Mouse (Mus musculus) MEL-GATA-1-ER (cell line): ENCODE results near the gene Wnt9a.
A peak's percentile ranks its signal among the peaks of the same experiment; 100 is the strongest.
"Not testable (repeated sequence)": the region's sequence is repeated elsewhere in the genome, so short reads cannot be mapped to it uniquely, and the experiment has no call there.

Source experiments
- DNase-seq: peaks from one replicate; pipeline ENCODE4 v3.0.0-alpha.2; 2012; ENCODE audit warnings: low read depth; ENCODE audit errors: extremely low read depth

Wnt9a gene

DNA sequence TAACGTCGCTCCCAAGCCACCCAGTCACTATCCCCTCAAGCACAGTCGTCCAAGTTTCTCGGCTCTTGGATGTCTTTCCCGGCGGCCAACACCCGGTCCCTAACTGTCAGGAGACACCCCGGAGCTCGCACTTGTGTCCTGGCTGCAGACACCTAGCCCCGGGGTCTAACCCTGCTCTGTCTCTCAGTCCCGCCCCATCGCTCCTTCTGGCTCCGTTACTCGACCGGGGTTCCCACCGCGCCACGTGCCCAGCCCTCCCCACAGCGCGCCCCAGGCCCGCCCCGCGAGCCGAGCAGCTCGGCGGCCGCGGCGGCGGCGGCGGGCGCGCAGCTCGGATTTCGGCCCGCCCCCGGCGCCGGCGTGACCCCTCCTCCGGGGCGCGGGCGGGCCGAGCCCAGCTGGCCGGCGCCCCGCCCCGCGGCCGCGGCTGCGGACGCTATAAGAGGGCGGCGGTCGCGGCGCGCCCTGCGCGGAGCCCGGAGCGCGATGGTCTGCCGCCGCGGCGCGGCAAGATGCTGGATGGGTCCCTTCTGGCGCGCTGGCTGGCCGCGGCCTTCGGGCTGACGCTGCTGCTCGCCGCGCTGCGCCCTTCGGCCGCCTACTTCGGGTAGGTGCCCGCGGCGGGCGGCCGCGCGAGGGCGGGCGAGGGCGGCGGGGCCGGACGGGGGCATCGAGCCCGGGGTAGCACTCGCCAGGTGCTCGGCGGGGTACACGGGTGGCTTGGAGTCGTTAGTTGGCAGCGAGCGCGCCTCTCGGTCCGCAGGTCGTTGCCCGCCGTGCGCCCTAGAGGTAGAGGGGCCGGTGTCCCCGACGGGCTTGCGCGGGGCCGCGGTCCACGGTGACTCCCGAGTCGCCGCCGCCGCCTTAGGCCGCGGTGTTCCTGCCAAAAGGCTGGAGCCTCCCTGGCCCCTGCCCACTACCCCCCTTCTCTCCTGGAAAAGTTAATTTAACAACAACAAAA lies at the start of gene Wnt9a:
Gene Wnt9a (plus strand): TSS at position 468 of the 961 bp plus-strand sequence.
- DNase-seq = no peak

DNA sequence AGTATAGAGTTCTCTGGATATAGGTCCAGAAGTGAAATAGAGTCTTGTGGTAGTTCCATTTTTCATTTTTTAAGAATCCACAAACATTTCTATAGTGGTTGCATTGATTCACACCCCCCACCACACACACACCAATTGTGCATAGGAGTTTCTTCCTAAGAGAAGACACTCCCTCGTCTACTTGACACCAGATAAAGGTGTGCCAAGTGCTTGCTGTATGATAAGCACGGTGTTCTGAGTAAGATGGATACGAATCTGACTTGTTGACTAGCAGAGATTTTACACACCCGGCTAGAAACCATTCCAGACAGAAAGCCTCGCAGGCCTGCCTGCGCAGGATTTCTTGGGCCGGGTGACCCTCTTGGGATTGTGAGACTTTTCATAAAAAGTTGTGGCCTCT lies 47.1 kb upstream of the Wnt9a start:
- DNase-seq = no peak

DNA sequence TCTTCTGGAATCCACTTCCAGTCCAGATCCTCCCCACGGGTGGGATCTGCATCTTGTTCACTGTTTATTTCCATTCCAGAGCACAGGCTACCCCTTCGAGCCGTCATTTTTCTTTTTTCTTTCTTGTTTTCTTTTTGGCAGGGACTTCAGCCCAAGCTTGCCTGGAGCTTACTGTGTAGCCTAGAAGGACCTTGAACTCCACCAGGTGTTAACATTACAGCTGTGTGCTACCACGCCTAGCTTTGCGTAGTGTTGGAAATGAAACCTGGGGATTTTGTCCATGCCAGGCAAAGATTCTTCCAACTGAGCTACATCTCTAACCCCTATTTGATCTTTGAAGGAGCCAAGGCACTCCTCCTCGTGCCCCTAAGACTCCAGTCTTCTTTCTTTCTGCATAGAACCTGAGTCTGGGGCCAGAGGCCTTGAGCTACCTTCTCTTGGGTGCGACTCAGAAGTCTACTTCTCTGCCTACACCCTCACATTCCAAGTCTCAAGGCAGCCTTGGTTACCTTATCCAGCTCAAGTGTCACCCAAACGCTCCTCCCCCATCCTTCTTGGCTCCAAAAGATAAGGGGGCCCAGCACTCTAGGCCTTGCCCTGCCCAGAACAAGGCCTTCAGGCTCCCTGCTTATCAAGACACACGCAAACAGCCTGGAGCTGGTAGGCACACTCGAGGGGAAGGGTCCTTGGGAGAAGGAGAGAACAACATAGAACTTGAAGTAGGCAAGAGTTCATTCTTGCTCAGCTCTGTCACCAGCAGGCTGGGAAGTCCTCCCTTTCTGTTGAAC lies 45.8 kb upstream of the Wnt9a start:
- DNase-seq = peak; percentile 90

DNA sequence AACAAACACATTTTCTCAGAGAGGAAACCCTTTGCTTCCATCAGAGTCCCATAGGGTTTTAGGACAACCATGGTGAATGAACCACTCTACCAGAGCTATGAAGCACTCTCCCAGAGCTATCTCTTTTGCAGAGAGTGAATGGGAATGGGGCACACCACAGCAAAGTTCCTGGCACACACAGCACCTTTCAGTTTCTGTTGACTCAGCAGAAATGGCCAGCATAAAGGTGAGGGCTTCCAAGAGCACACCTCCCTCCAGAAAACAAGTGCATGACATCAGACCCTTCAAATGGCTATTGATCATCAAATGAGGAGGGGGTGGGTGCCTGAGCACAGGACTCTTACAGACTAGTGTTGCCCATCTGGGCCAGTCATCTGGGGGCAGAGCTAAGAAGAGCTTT lies 44.4 kb upstream of the Wnt9a start:
- no peak for DNase-seq

DNA sequence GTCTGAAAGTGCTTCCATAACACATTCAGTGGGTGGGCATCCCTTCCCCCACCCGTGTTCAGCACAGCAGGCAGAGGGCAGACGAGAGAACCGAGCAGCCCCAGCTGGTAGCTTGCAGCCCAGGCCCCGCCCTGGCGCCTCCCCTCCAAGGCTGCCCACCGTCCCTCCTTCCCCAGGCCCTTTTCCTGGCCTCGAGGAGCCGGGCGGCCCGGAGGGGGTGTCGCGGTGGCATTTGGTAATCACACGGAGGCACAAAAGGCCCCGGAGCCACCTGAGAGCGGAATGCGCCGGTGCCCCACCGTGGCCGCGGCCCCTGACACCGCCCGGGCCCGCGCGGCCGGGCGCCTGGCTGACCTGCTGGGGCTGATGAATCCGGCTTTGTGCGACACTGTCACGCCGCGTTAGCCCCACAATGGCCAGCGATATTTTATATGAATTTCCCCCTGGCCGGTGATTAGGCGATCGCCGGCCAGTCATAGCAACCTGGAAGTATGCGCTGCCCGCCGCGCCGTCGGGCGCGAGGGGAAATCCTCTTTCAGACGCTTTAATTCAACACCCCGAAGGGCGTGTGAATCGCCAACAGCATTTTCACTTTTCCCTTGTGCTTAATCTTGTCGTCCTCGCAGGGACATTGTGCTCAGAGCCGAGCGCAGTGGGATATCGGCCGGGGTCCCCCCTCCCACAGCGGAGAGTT lies 42.7 kb upstream of the Wnt9a start:
- DNase-seq = no peak

DNA sequence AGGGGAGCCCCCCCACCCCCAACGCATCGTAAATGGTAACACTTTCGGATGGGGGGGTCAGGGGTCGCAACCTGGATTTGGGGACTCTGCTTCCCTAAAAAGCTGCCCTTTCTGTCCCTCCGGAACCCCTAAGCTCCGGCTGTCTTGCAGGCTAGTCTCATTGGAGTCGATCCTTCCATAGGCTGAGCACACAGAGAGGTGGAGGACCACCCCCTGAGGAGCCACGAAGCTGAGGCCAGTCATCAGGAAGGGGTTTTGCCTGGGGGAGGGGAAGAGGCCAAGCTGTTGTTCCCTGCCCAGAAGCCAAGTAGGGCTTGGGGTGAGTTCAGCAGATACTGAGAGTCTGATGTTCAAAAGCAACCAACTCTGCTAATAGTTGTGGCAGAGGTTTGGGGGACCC lies 42.1 kb upstream of the Wnt9a start:
- no peak for DNase-seq

DNA sequence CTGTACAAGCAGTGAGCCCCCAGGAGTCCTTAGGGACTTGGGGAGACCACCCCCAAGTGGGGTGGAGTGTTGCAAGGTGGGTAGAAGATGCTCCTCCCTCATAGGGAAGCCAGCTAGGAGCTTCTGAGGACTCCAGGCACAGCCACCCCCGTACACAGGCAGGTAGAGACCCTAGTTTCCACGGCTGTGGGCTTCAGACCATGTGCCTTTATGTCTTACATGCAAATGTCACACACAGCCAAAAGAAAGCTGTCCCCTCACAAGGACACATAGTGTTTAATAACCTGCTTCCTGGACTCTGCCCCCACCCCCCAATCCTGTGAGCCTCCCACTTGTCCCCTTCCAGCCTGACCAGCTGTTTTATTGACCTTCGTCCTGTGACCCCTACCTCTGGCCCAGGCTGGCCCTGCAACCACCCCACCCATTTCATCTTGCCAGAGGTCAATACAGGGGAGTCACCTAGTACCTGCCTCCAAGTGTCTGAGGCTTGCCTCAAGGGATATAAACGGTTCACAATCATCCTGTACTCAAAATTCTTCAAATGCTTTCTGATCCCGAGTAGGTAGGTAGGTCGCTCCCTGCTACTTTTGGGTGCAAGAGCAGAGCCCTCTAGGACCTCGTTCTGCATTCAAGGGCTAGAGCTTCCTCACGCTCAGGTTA lies 41.4 kb upstream of the Wnt9a start:
- DNase-seq = no peak

DNA sequence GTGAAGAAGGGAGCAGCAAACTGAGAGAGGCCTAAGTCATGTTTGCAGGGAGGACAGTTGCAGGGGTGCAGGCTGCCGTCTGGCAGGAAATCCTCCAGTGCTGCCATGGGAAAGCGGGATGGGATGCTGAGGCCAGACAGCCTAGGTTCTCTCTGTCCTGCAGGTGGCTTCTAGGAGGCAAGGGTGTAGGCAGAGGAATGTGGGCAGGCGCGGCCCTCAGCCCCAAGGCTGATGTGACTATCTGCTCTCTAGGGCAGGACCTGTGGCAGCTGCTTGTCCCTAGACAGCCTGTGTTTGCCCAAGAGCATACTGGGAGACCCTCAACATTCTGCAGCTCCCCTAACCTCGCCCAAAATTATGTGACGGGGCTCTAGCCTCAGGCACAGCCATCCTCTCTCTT lies 40.0 kb upstream of the Wnt9a start:
- DNase-seq = no peak

DNA sequence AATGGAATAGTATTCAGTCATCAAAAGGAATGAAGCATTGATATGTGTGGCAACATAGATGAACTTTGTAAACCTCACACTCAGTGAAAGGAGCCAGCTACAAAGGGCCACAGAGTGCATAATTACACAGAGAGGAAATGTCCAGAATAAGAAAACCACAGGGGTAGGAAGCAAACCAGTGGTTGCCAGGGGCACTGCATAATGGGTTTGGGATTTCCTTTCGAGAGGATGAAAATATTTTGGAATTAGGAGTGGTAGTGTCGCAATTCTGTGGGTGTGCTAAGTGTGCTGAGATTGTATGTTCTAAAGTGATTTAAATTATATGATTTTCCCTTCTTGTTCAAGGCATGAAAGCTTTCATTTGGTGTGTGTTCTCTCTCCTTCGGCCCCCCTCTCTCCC lies 32.5 kb upstream of the Wnt9a start:
- no peak for DNase-seq

DNA sequence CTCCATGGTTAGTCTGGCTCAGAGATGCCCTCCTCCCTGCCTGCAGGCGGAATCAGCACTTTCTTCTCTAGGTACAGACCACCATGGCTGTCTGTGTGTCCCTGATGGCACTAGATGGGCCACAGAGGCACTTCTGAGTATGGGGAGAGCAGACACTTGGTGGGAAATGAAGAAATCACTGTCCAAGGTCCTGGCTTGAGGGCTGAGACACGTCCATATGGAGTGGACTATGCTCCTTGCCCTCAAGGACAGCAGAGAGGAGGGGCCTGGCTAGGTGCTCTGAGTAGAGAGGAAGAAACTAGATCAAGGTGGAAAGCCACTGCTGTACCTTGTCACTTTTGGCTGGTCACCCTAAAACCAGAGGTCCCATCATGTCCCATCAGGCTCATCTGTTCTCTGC lies 29.9 kb upstream of the Wnt9a start:
- DNase-seq = no peak

DNA sequence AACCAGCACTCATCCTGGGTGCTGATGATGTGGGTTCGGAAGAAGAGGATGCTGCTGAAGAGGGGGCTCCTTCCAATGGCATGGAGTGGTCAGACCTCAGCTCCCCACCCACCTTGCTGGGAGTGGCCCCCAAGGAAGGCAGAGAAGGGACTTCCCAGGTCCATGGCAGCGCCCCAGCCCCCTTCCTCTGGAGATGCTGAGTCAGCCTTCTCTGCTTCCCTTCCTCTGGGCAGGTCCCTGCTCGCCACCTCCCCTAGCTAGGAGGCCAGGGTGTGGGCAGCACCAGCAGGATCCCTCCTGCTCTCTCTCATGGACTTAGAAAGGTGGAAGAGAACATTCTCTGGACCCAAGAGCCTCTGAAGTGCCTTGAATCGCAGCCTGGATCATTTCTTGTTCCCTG lies 28.7 kb upstream of the Wnt9a start:
- DNase-seq = no peak

DNA sequence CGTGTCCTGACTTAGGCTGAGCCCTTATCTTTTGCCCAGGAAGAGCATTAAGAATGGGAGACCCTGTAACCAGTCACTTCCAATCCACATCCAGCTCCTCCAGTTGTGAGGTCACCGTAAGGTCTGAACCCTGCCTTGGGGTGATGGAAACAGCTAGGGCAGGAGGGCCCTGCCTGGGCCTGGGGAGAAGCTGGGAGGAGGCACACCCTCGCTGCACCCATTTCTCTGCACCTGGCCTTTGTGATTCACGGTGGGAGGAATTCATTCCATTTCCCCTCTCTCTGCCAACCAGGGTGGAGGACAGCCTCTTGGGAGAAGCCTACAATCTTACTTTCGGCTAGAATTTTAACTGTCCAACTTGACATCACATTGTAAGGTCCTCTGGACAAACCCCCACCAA lies 24.6 kb upstream of the Wnt9a start:
- DNase-seq = no peak

DNA sequence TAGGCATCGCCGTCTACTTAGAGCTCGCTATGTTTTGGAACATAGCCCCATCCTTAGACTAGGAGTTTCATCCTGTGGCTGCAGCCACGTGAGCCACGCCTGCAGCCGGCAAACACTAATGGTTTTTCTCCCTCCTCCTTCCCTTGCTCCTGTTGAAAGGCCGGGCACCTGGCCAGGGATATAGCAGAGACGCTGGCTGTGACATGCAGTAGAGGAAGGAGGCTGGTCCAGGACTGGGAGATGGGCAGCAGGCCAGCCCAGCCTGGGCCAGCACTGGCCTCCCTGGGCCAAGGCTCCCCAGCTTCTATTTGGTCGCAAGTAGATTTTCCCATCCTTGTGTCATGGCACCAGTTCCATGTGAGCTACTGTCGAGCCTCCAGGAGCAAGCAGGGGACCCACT lies 23.8 kb upstream of the Wnt9a start:
- no peak for DNase-seq

DNA sequence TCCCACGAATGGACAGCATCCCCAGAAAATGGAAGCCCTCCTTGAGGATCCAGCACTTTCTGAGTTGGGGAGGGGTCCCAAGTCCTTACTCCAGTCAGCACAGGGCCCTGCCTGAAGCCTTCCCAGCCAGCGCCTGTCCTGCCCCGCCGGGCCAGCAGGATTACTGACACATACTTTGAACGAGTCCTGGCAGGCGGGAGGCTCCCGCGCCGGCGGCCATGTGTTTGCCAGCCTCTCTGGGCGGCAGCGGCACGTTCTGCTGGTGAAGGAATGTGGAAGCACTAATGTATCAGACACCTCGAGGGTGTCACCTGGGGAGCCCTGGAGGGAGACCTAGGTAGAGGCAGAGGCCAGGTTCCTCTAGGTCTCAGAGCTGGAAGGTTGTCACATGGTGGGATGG lies 22.6 kb upstream of the Wnt9a start:
- DNase-seq = no peak

DNA sequence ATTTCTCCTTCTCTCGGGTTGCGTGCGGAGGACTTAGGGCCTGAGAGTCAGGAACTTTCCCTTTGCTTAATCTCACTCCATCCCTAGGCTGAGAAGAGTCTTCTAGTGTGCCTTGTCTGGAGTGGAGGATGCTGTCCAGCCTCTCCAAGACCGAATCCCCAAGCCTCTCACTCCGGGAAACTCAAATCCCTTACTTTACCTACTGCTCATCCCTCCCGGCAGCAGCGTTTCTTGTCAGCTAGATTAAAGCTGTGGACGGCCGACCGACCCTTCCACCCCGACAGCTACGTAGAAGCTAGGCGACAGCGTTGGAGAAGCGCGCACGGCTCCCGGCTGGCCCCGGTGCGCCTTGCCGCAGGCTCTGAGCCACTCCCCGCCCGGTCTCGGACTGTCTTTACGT lies 17.0 kb upstream of the Wnt9a start:
- no peak for DNase-seq

DNA sequence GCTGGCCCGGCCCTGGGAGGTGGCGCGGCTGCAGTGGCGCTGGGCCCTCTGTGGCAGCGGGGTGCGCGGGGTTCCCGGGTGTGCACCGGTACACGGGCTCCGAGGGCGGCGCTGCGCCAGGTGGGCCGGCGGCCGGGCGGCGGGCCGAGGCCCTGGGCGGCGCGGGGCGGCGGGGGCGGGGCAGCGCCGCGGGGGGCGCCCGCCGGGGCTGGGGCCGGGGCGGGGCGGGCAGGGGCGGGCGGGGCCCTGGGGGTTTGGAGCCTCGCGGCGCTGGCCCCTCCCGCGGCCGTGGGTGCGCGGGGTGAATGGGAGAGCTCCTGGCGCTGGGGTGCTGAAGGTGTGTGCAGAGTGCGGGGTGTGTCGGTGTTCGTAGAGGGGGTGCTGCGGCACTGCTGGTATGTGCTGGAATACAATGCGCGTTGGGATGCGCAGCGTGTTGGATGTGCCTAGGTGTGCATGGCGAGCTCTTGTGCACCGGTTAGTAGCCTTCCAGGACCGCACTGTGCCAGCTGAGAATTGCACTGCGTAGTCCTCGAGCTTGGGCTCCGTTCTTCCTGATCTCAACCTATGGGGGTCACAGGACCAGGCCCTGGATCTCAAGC lies 15.9 kb upstream of the Wnt9a start, which contains the start of gene Wnt3a:
Gene Wnt3a (minus strand): TSS at position 51 of the 602 bp plus-strand sequence.
- no peak for DNase-seq

DNA sequence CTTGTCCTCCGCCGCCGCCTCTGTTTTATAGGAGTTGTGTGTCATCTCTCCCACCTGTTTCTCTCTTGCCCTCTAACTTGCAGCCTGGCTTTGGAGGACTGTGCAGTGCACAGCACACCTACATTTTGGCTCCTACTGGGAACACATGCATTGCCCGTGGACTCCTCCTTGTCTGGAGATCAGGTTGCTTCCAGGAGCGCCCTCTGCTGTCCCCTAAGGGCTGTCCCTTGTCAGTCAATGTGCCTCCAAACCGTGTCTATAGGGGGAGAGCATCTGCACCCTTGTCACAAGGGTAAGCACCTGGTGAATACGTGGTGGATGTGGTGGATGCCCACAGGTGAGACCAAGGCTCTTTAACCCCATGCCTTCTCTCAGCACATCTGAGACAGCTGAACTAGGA lies 13.1 kb upstream of the Wnt9a start:
- peak; percentile 42 for DNase-seq

DNA sequence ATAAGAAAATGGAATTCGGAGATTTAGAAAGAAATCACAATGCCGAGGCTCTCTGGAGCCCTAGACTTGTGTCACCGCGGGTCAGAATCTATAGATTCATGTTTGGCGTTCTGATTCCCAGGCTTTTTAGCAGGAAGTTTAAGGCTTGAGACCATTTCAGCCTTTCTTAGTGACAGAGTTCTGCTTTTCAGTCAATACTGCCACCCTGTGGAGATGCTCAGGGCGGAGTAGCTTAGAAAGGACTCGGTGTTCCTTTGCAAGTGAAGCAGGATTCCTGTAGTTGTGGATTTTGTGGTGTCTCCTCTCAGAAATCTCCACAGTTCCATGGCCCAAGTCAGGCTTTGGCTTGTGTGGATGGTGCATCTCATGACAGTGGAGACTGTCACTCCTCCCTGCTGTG lies 8.8 kb upstream of the Wnt9a start:
- DNase-seq = peak; percentile 22

DNA sequence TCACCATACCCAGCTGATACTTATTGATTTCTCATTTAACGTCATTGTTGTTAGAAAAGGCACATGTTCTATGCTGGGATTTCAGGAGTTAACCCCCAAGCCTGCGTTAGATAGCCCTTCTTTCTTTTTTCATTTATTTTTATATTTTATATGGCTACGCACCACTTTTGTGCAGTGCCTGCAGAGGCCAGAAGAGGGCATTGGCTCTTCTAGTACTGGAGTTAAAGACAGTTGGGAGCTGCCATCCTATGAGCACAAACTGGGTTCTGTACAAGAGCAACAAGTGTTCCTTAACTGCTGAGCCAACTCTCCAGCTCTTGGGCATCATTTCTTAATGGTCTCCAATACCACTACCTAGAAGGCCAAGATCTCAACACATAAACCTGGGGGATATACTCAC lies 6.5 kb upstream of the Wnt9a start:
- peak; percentile 16 for DNase-seq

DNA sequence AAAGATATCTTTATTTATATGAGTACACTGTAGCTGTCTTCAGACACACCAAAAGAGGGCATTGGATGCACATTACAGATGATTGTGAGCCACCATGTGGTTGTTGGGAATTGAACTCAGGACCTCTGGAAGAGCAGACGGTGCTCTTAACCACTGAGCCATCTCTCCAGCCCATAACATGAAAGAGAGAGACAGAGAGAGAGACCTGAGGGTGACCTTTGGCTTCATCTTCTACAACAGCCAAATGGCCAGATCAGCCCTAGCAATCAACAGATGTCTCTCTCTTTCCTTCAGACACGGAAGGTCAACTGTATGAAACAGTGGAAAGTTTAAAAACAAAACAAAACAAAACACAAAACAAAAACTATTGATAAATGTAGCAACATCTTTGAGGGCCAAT lies 5.7 kb upstream of the Wnt9a start:
- DNase-seq = not testable (repeated sequence)
